Mouse (Mus musculus) limb, embryonic 11.5 days (tissue): ENCODE measurements around the gene Zfp760. TPM values are rescaled to one million over a fixed set of nuclear protein-coding genes. Genes with fewer than 3 reads are reported as not detected.
"Not testable (repeated sequence)": the region's sequence is repeated elsewhere in the genome, so short reads cannot be mapped to it uniquely, and the experiment has no call there.

Experiments used
- ATAC-seq: fragments of 200-750 bp; cut with Nextera tagmentation; 2 replicates; pipeline ENCODE4 v1.8.0; 2017; ENCODE audit warnings: low read depth; ENCODE audit not compliant: insufficient number of reproducible peaks, low FRiP score, low TSS enrichment
- DNase-seq: peaks from one replicate; pipeline ENCODE4 v3.0.0-alpha.2; 2015; ENCODE audit warnings: low spot score
- H3K27ac ChIP-seq: fragments of 300-500 bp; sonication (generic); replicated peaks from 2 replicates; pipeline ENCODE4 v1.5.1; 2014; ENCODE audit warnings: low read depth, mild to moderate bottlenecking, low read length
- H3K27me3 ChIP-seq: fragments of 300-500 bp; sonication (generic); 2 replicates; pipeline ENCODE4 v1.6.1; 2014; ENCODE audit warnings: mild to moderate bottlenecking, low read length, mixed read lengths; ENCODE audit not compliant: control insufficient read depth, insufficient read depth
- H3K36me3 ChIP-seq: fragments of 300-500 bp; sonication (generic); 2 replicates; pipeline ENCODE4 v1.6.1; 2014; ENCODE audit warnings: mild to moderate bottlenecking, low read length, moderate library complexity, mixed read lengths; ENCODE audit not compliant: control insufficient read depth, insufficient read depth
- H3K4me1 ChIP-seq: fragments of 300-500 bp; sonication (generic); 2 replicates; pipeline ENCODE4 v1.6.1; 2014; ENCODE audit warnings: low read length, mixed read lengths; ENCODE audit not compliant: control insufficient read depth, insufficient read depth
- H3K4me2 ChIP-seq: fragments of 300-500 bp; sonication (generic); 2 replicates; pipeline ENCODE4 v1.6.1; 2014; ENCODE audit warnings: low read depth, mild to moderate bottlenecking, moderate library complexity; ENCODE audit not compliant: severe bottlenecking
- H3K4me3 ChIP-seq: fragments of 300-500 bp; sonication (generic); 2 replicates; pipeline ENCODE4 v1.5.1; 2014; ENCODE audit warnings: low read depth, low read length
- H3K9ac ChIP-seq: fragments of 300-500 bp; sonication (generic); 2 replicates; pipeline ENCODE4 v1.6.1; 2014; ENCODE audit warnings: mild to moderate bottlenecking, low read length
- H3K9me3 ChIP-seq: fragments of 300-500 bp; sonication (generic); 2 replicates; pipeline ENCODE4 v1.6.1; 2016; ENCODE audit warnings: low read length; ENCODE audit not compliant: control insufficient read depth
- WGBS: fragments of 180-500 bp; shearing (Covaris S2); extraction: QIAGEN DNeasy Blood & Tissue Kit; methylation state at CpG from one replicate; pipeline ENCODE4 v1.1.7; 2014; 5-methylcytosine and 5-hydroxymethylcytosine counted together
- polyA plus RNA-seq: library from polyadenylated mRNA; unstranded; fragments of >200 nt; fragmentation: Nextera tagmentation; extraction: Ambion mirVana; gene quantifications from 2 replicates; pipeline ENCODE4 v1.2.1, GENCODE M21; 2014

Zfp760 gene
- polyA plus RNA-seq, 1 experiment from 2014 or later = 20.8 TPM

GRCm38 (mm10) chr17:21703414-21703813, 4.1 kb upstream of the Zfp760 start:
- DNase-seq = no peak
- no peak overlapping the region for H3K9ac ChIP-seq
- H3K9me3 ChIP-seq = no peaks in the 10 kb centered on the region
- H3K27me3 ChIP-seq = no peaks in the 10 kb centered on the region
- no peaks in the 10 kb centered on the region for H3K36me3 ChIP-seq
- no peaks in the 10 kb centered on the region for H3K4me1 ChIP-seq
- no peak overlapping the region for H3K4me3 ChIP-seq
- 83% methylated on average over 1 of the region's 1 CpGs for WGBS
- ATAC-seq = no peak
- H3K27ac ChIP-seq = no peak overlapping the region
- no peak overlapping the region for H3K4me2 ChIP-seq

- no peaks in the 10 kb centered on the region for H3K4me1 ChIP-seq
- H3K9ac ChIP-seq = peak overlapping the region; percentile 35
- H3K4me3 ChIP-seq = peak overlapping the region; percentile 53
- no peak for DNase-seq
- no peak overlapping the region for H3K27ac ChIP-seq
- no peaks in the 10 kb centered on the region for H3K27me3 ChIP-seq
- peak overlapping the region; percentile 56 for H3K4me2 ChIP-seq
- peaks cover 4% of the 10 kb centered on the region; the same call in 1 of the 2 replicates for H3K36me3 ChIP-seq
- no peaks in the 10 kb centered on the region for H3K9me3 ChIP-seq
- 70% methylated on average over 2 of the region's 2 CpGs for WGBS
- ATAC-seq = no peak
These were observed 860 bp downstream of the Zfp760 start for GRCm38 (mm10) chr17:21708401-21708800.

GRCm38 (mm10) chr17:21730495-21730894, 23.0 kb downstream of the Zfp760 start, which contains the start of gene Zfp229:
Zfp229 (plus strand) TSS chr17:21730795.
- H3K4me1 ChIP-seq, H3K27ac ChIP-seq, H3K36me3 ChIP-seq, H3K4me2 ChIP-seq, H3K27me3 ChIP-seq, H3K9ac ChIP-seq, H3K4me3 ChIP-seq, ATAC-seq, H3K9me3 ChIP-seq, DNase-seq: not testable (repeated sequence)
- 95% methylated on average over 9 of the region's 22 CpGs for WGBS

GRCm38 (mm10) chr17:21733049-21733448, 25.5 kb downstream of the Zfp760 start:
- Histone ChIP-seq H3K4me2 (peak overlapping the region; percentile 32; the same call in 1 of the 2 replicates), H3K27me3 (no peaks in the 10 kb centered on the region), H3K27ac (0 out of 2 replicates have a peak overlapping the region, but pooled peaks have one; percentile 22), H3K9ac (peak overlapping the region; percentile 66), H3K4me3 (peak overlapping the region; percentile 54; the same call in 1 of the 2 replicates), H3K9me3 (no peaks in the 10 kb centered on the region), H3K4me1 (no peaks in the 10 kb centered on the region), H3K36me3 (no peaks in the 10 kb centered on the region)
- ATAC-seq (no peak), DNase-seq (no peak)
- WGBS = 83% methylated on average over 4 of the region's 4 CpGs

GRCm38 (mm10) chr17:21733529-21734031, 26.0 kb downstream of the Zfp760 start:
- H3K9me3 ChIP-seq = no peaks in the 10 kb centered on the region
- H3K36me3 ChIP-seq = no peaks in the 10 kb centered on the region
- ATAC-seq (peak; percentile 97), DNase-seq (peak; percentile 82)
- H3K27me3 ChIP-seq = no peaks in the 10 kb centered on the region
- no peaks in the 10 kb centered on the region for H3K4me1 ChIP-seq
- peak overlapping the region; percentile 22; the same call in 1 of the 2 replicates for H3K27ac ChIP-seq
- peak overlapping the region; percentile 32; the same call in 1 of the 2 replicates for H3K4me2 ChIP-seq
- WGBS = 0% methylated on average over 27 of the region's 27 CpGs
- peak overlapping the region; percentile 66 for H3K9ac ChIP-seq
- peak overlapping the region; percentile 54 for H3K4me3 ChIP-seq

GRCm38 (mm10) chr17:21752791-21753190, 45.2 kb downstream of the Zfp760 start:
- Histone ChIP-seq H3K4me2 (no peak overlapping the region), H3K27ac (no peak overlapping the region), H3K9me3 (no peaks in the 10 kb centered on the region), H3K4me3 (no peak overlapping the region), H3K36me3 (no peaks in the 10 kb centered on the region; the same call in 1 of the 2 replicates), H3K27me3 (no peaks in the 10 kb centered on the region), H3K4me1 (no peaks in the 10 kb centered on the region), H3K9ac (no peak overlapping the region)
- 94% methylated on average over 2 of the region's 2 CpGs for WGBS
- ATAC-seq (no peak), DNase-seq (no peak)

- no peaks in the 10 kb centered on the region for H3K27me3 ChIP-seq
- DNase-seq = peak; percentile 64
- H3K4me2 ChIP-seq = peak overlapping the region; percentile 45
- WGBS = 11% methylated on average over 20 of the region's 20 CpGs
- peak overlapping the region; percentile 33 for H3K4me3 ChIP-seq
- no peaks in the 10 kb centered on the region for H3K4me1 ChIP-seq
- peak overlapping the region; percentile 47; the same call in 1 of the 2 replicates for H3K9ac ChIP-seq
- no peaks in the 10 kb centered on the region for H3K36me3 ChIP-seq
- H3K9me3 ChIP-seq = no peaks in the 10 kb centered on the region
- ATAC-seq = peak; percentile 65; the same call in 1 of the 2 replicates
- H3K27ac ChIP-seq = no peak overlapping the region
These were observed 46.0 kb downstream of the Zfp760 start for GRCm38 (mm10) chr17:21753342-21754208.

- Histone ChIP-seq H3K9me3 (no peaks in the 10 kb centered on the region), H3K27me3 (no peaks in the 10 kb centered on the region), H3K27ac (no peak overlapping the region), H3K9ac (no peak overlapping the region), H3K4me3 (no peak overlapping the region), H3K36me3 (no peaks in the 10 kb centered on the region), H3K4me2 (no peak overlapping the region), H3K4me1 (no peaks in the 10 kb centered on the region)
- no peak for ATAC-seq
- DNase-seq = no peak
- WGBS = 89% methylated on average over 2 of the region's 2 CpGs
These were observed 62.8 kb downstream of the Zfp760 start for GRCm38 (mm10) chr17:21770336-21770735.
